Mouse (Mus musculus): ENCODE data around the gene 2310039H08Rik. TPM values are rescaled to one million over a fixed set of nuclear protein-coding genes. Genes with fewer than 3 reads are reported as not detected.
A peak's percentile ranks its signal among the peaks of the same experiment; 100 is the strongest.

The 2310039H08Rik gene
- polyA plus RNA-seq, 1 experiment from 2014 or later = 117 TPM

DNA sequence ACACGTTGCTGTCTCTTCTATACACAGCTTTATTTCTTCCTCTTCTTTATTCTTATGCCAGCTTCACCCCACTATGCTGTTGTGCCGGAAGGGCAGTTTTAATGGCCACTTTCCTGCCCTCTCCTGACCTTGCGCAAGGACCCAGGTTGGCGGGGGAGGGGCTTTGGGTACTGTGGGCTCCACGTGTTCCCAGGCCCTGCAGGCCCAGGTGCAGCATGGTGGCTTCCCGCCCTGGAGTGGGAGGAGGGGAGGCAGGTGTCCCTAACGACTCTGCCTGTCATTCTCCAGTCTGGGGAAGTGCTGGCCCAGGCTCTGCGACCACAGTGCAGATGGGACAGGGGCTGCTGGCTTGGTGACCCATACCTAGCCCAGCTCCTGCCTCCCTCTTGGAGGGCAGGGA lies 4.6 kb upstream of the 2310039H08Rik start:
- no peak for ATAC-seq (ENCODE audit: low FRiP score, low TSS enrichment)
- peak; percentile 31 for DNase-seq (ENCODE audit: low spot score)

DNA sequence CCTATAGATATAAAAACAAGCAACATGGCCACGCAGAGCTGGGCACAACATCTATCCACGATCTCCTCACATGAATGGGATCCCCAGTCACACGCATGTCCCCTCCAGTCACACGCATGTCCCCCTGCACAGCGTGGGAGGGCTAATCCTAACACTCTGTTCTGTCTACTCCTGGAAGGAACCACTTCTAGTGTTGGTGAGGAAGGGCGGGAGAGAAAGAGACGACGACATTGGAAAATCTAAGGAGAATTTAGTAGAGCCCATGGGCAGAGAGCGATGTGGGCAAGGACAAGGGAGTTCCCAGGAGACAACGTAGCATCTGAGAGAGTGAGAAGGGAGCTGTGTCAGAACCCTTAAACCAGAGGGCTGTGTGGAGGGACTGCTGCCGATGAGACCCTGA lies 1.9 kb upstream of the 2310039H08Rik start:
- ATAC-seq (ENCODE audit: low FRiP score, low TSS enrichment) (no peak), DNase-seq (ENCODE audit: low spot score) (no peak)
- no peak overlapping the region for H3K9ac ChIP-seq (ENCODE audit: low read length)
- H3K4me2 ChIP-seq (replicated peaks; ENCODE audit: low read depth) = no peak overlapping the region
- H3K27ac ChIP-seq (replicated peaks) = no peak overlapping the region
- no peaks in the 10 kb centered on the region for H3K9me3 ChIP-seq (ENCODE audit: control insufficient read depth, low read length)
- no peak for TF ChIP-seq EP300 (optimal IDR thresholded peaks at IDR 0.05)
- no peak for TF ChIP-seq CTCF (IDR thresholded peaks at IDR 0.05; ENCODE audit: low read depth)
- H3K27me3 ChIP-seq (ENCODE audit: control insufficient read depth, insufficient read depth, low read length) = no peaks in the 10 kb centered on the region
- no peak overlapping the region for H3K4me3 ChIP-seq (ENCODE audit: low read depth, low read length)
- 89% methylated on average over 11 of the region's 11 CpGs for WGBS
- no peaks in the 10 kb centered on the region; the same call in 1 of the 2 replicates for H3K4me1 ChIP-seq (replicated peaks; ENCODE audit: control insufficient read depth, insufficient read depth)
- no peaks in the 10 kb centered on the region for H3K36me3 ChIP-seq (ENCODE audit: control insufficient read depth, insufficient read depth, low read length)

More for the DNA sequence above, 4.6 kb upstream of the 2310039H08Rik start:
- Histone ChIP-seq H3K27ac (replicated peaks) (no peak overlapping the region), H3K4me1 (replicated peaks; ENCODE audit: control insufficient read depth, insufficient read depth) (no peaks in the 10 kb centered on the region; the same call in 1 of the 2 replicates), H3K4me3 (ENCODE audit: low read depth, low read length) (no peak overlapping the region), H3K9me3 (ENCODE audit: control insufficient read depth, low read length) (no peaks in the 10 kb centered on the region), H3K9ac (ENCODE audit: low read length) (no peak overlapping the region), H3K36me3 (ENCODE audit: control insufficient read depth, insufficient read depth, low read length) (no peaks in the 10 kb centered on the region), H3K27me3 (ENCODE audit: control insufficient read depth, insufficient read depth, low read length) (no peaks in the 10 kb centered on the region), H3K4me2 (replicated peaks; ENCODE audit: low read depth) (no peak overlapping the region)
- WGBS = 43% methylated on average over 8 of the region's 8 CpGs
- TF ChIP-seq EP300 (optimal IDR thresholded peaks at IDR 0.05) (no peak), CTCF (IDR thresholded peaks at IDR 0.05; ENCODE audit: low read depth) (no peak)

DNA sequence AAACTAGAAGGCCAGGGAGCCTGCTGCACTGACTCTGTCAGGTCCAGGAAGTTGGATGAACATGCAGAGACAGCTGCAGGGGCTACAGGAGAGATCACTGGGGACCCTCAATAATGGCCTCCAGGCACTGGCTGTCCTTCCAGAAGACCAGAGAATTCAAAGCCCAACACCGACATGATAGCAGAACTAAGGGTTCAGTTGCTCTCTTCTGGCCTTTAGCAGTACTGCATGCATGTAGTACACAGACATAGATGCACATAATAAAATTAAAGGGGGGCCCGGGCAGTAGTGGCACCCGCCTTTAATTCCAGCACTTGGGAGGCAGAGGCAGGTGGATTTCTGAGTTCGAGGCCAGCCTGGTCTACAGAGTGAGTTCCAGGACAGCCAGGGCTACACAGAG lies 1.4 kb upstream of the 2310039H08Rik start:
- no peak overlapping the region for H3K4me2 ChIP-seq (replicated peaks; ENCODE audit: low read depth)
- H3K4me3 ChIP-seq (ENCODE audit: low read depth, low read length) = no peak overlapping the region
- no peak for ATAC-seq (ENCODE audit: low FRiP score, low TSS enrichment)
- H3K9me3 ChIP-seq (ENCODE audit: control insufficient read depth, low read length) = no peaks in the 10 kb centered on the region
- H3K27ac ChIP-seq (replicated peaks) = no peak overlapping the region
- 85% methylated on average over 4 of the region's 4 CpGs for WGBS
- no peaks in the 10 kb centered on the region; the same call in 1 of the 2 replicates for H3K4me1 ChIP-seq (replicated peaks; ENCODE audit: control insufficient read depth, insufficient read depth)
- no peak for TF ChIP-seq EP300 (optimal IDR thresholded peaks at IDR 0.05)
- peak; percentile 51 for TF ChIP-seq CTCF (IDR thresholded peaks at IDR 0.05; ENCODE audit: low read depth)
- H3K9ac ChIP-seq (ENCODE audit: low read length) = no peak overlapping the region
- H3K27me3 ChIP-seq (ENCODE audit: control insufficient read depth, insufficient read depth, low read length) = no peaks in the 10 kb centered on the region
- no peak for DNase-seq (ENCODE audit: low spot score)
- H3K36me3 ChIP-seq (ENCODE audit: control insufficient read depth, insufficient read depth, low read length) = 0 out of 2 replicates have a peak, but pooled peaks cover 4% of the 10 kb centered on the region

DNA sequence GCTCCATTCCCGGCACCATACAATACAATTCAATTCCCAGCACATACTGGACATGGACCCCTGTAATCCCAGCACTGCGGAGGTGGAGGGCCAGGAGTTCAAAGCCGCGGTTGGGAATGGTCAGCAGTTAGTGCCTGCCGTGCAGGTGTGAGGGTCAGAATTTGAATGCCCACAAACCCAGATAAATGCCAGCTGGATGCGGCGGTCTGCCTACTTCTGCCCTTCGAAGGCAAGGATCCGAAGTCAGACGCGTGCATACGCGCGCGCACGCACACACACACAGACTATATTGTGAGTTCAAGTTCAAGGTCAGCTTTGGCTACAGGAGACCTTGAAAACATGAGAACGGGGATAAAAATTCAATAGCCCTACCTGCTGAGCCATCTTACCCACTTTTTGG lies 819 bp upstream of the 2310039H08Rik start:
- no peak for TF ChIP-seq EP300 (optimal IDR thresholded peaks at IDR 0.05)
- no peak for TF ChIP-seq CTCF (IDR thresholded peaks at IDR 0.05; ENCODE audit: low read depth)

DNA sequence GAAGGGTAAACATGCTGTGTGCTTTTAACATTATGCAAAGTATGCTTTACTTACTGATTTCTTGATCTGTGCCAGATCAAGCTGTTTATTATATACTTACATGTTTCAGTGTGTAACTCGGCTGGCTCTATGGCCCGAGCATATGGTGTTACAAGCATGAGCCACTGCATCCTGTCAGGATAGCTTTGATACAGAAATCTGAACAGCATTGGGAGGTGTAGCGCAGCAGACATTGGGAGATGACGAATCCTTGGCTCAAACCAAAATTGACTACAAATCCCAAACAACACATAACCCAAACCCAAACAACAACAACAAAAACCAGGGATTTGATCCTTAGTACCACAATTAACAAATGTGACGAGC lies 414 bp upstream of the 2310039H08Rik start:
- ATAC-seq (ENCODE audit: low FRiP score, low TSS enrichment) = no peak
- Histone ChIP-seq H3K4me3 (ENCODE audit: low read depth, low read length) (peak overlapping the region; percentile 86), H3K9me3 (ENCODE audit: control insufficient read depth, low read length) (no peaks in the 10 kb centered on the region), H3K36me3 (ENCODE audit: control insufficient read depth, insufficient read depth, low read length) (0 out of 2 replicates have a peak, but pooled peaks cover 4% of the 10 kb centered on the region), H3K4me1 (replicated peaks; ENCODE audit: control insufficient read depth, insufficient read depth) (no peaks in the 10 kb centered on the region; the same call in 1 of the 2 replicates), H3K4me2 (replicated peaks; ENCODE audit: low read depth) (peak overlapping the region; percentile 85), H3K27me3 (ENCODE audit: control insufficient read depth, insufficient read depth, low read length) (no peaks in the 10 kb centered on the region), H3K9ac (ENCODE audit: low read length) (peak overlapping the region; percentile 81), H3K27ac (replicated peaks) (peak overlapping the region; percentile 90)
- WGBS = 3% methylated on average over 5 of the region's 5 CpGs
- DNase-seq (ENCODE audit: low spot score) = no peak
- TF ChIP-seq CTCF (IDR thresholded peaks at IDR 0.05; ENCODE audit: low read depth) = no peak

More for the DNA sequence above, 819 bp upstream of the 2310039H08Rik start:
- Histone ChIP-seq H3K36me3 (ENCODE audit: control insufficient read depth, insufficient read depth, low read length) (0 out of 2 replicates have a peak, but pooled peaks cover 4% of the 10 kb centered on the region), H3K27ac (replicated peaks) (peak overlapping the region; percentile 90; the same call in 1 of the 2 replicates), H3K4me2 (replicated peaks; ENCODE audit: low read depth) (peak overlapping the region; percentile 85), H3K9ac (ENCODE audit: low read length) (peak overlapping the region; percentile 81), H3K27me3 (ENCODE audit: control insufficient read depth, insufficient read depth, low read length) (no peaks in the 10 kb centered on the region), H3K4me3 (ENCODE audit: low read depth, low read length) (peak overlapping the region; percentile 86), H3K4me1 (replicated peaks; ENCODE audit: control insufficient read depth, insufficient read depth) (no peaks in the 10 kb centered on the region; the same call in 1 of the 2 replicates), H3K9me3 (ENCODE audit: control insufficient read depth, low read length) (no peaks in the 10 kb centered on the region)
- no peak for DNase-seq (ENCODE audit: low spot score)
- WGBS = 59% methylated on average over 17 of the region's 17 CpGs
- ATAC-seq (ENCODE audit: low FRiP score, low TSS enrichment) = no peak

DNA sequence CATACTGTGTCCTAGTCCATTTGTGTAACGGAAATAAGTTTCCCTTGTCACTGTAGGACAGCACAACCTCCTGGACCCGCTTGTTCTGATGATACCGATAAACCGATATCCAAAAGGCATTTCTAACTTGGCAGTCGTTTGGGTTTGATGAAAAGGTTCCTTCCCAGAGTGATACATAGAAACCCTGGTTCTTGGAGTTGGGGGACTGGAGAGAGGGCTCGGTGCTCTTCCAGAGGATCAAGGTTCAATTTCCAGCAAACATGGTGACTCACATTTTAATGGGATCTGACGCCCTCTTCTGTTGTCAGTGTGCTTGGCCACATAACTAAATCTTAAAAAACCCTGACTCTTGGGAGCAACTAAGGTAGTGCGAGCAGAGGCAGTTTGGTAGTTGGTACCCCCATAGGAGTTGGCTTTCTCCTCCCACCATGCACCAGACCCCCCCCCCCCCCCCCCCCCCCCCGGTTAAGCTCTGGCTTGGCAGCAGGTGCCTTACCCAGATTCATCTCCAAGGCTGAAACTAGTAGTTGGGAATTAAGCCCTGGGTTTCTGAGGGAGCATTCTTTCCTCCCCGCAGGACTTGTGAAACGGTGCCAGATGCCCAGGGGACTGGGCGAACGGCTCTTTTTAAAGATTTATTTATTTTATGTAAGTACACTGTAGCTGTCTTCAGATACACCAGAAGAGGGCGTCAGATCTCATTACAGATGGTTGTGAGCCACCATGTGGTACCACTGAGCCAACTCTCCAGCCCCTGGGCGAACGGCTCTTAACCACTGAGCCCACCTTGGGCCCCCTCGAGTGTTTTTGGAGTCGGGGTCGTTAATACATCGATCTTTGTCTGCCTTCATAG lies 1.1 kb downstream of the 2310039H08Rik start:
- Histone ChIP-seq H3K27ac (replicated peaks) (peak overlapping the region; percentile 90), H3K4me2 (replicated peaks; ENCODE audit: low read depth) (peak overlapping the region; percentile 85), H3K4me1 (replicated peaks; ENCODE audit: control insufficient read depth, insufficient read depth) (no peaks in the 10 kb centered on the region; the same call in 1 of the 2 replicates), H3K9me3 (ENCODE audit: control insufficient read depth, low read length) (no peaks in the 10 kb centered on the region), H3K36me3 (ENCODE audit: control insufficient read depth, insufficient read depth, low read length) (peaks cover 10% of the 10 kb centered on the region; the same call in 1 of the 2 replicates), H3K9ac (ENCODE audit: low read length) (peak overlapping the region; percentile 81), H3K27me3 (ENCODE audit: control insufficient read depth, insufficient read depth, low read length) (no peaks in the 10 kb centered on the region), H3K4me3 (ENCODE audit: low read depth, low read length) (peak overlapping the region; percentile 86)
- TF ChIP-seq EP300 (optimal IDR thresholded peaks at IDR 0.05) = no peak
- TF ChIP-seq CTCF (IDR thresholded peaks at IDR 0.05; ENCODE audit: low read depth) = peak; percentile 55
- ATAC-seq (ENCODE audit: low FRiP score, low TSS enrichment) = peak; percentile 46
- DNase-seq (ENCODE audit: low spot score) = peak; percentile 42
- WGBS = 6% methylated on average over 19 of the region's 20 CpGs
